Mouse (Mus musculus): ENCODE results near the gene Arhgef33. TPM values are rescaled to one million over a fixed set of nuclear protein-coding genes. Genes with fewer than 3 reads are reported as not detected.
"Not testable (repeated sequence)": the region's sequence is repeated elsewhere in the genome, so short reads cannot be mapped to it uniquely, and the experiment has no call there.

Gene Arhgef33
- total RNA-seq (2014; rRNA removed) (1.5 and 6.2 TPM in 2 replicates), polyA plus RNA-seq (2015; fragmentation: Nextera tagmentation; extraction: Ambion mirVana) (1.6 and 1.8 TPM in 2 replicates)

DNA sequence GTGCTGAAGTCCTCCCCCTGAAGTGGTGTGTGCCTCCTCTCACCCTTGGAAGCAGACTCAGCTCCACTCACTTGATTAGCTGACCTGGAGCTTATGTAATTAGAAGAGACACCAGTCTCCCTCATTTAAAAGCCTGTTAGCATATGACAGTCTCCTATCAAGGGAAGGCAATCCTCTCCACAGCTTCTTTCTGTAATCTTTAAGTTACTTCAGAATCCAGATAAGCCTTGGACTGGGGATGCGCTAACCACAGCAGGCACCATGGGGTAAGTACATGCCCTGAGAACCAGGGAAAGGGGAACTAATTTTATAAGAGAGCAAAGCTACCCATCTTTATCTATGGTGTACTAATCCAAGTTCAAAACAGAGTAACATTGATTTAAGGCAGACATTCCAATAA lies at the start of gene Arhgef33:
Gene Arhgef33, plus strand, starts transcription at position 157 of the 400 bp plus-strand sequence.
- Histone ChIP-seq H3K4me1 (ENCODE audit: insufficient read depth) (peaks cover 6% of the 10 kb centered on the region; the same call in 1 of the 2 replicates), H3K27ac (ENCODE audit: low read depth, low read length) (no peak within 1 kb of the TSS), H3K4me2 (ENCODE audit: low read depth) (no peak within 1 kb of the TSS), H3K36me3 (ENCODE audit: insufficient read depth) (no peaks in the 10 kb centered on the region), H3K9me3 (ENCODE audit: low read length) (no peaks in the 10 kb centered on the region), H3K4me3 (ENCODE audit: low read depth, low read length) (no peak within 1 kb of the TSS), H3K9ac (no peak within 1 kb of the TSS), H3K27me3 (ENCODE audit: insufficient read depth, low read length) (no peaks in the 10 kb centered on the region)
- 84% methylated on average over 1 of the region's 1 CpGs for WGBS
- TF ChIP-seq CTCF (IDR thresholded peaks at IDR 0.05; ENCODE audit: low read depth) = no peak
- DNase-seq (no peak), ATAC-seq (no peak)

DNA sequence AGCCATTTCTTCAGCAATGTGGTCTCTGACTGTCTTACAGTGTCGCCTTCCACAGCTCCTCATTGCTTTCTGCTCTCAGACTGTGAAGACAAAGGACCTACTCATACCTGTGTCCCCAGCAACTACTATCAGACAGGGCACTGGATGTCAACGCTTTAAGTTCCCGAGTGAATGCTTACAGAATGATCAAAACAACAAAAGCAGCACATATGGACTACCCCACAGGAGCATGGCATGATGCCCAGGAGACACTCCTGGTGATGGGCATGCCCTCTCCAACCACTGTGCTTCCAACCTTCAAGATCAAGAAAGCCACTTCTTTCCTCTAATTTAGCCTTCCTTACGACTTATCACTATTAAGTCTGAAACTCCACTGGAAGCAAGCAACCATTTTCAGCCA lies 40.1 kb upstream of the Arhgef33 start:
- Histone ChIP-seq H3K36me3 (ENCODE audit: insufficient read depth) (peaks cover 84% of the 10 kb centered on the region), H3K4me3 (ENCODE audit: low read depth, low read length) (no peak overlapping the region), H3K9me3 (ENCODE audit: low read length) (no peaks in the 10 kb centered on the region), H3K27ac (ENCODE audit: low read depth, low read length) (no peak overlapping the region), H3K27me3 (ENCODE audit: insufficient read depth, low read length) (no peaks in the 10 kb centered on the region), H3K4me2 (ENCODE audit: low read depth) (no peak overlapping the region), H3K4me1 (ENCODE audit: insufficient read depth) (no peaks in the 10 kb centered on the region), H3K9ac (no peak overlapping the region)
- DNase-seq = no peak
- WGBS = 90% methylated on average over 4 of the region's 4 CpGs
- no peak for TF ChIP-seq CTCF (IDR thresholded peaks at IDR 0.05; ENCODE audit: low read depth)
- ATAC-seq = no peak

DNA sequence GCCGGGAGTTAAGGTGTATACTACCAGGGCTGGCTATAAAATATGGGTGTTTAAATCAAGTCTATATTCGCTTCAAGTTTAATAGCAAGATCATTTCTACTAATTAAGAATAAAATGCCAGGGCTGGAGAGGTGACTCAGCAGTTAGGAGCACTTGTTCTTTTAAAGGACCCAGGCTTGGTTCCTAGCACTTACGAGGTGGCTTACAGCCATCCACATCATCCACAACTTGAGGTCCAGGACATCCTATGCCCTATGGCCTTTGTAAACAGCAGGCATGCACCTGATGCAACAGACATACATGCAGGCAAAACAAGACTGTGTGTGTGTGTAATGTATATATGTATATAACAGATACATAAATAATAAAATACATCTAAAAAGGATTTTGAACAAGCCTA lies 39.1 kb upstream of the Arhgef33 start:
- TF ChIP-seq CTCF (IDR thresholded peaks at IDR 0.05; ENCODE audit: low read depth) = no peak
- no peak overlapping the region for H3K4me3 ChIP-seq (ENCODE audit: low read depth, low read length)
- no peak overlapping the region for H3K9ac ChIP-seq
- no peaks in the 10 kb centered on the region for H3K9me3 ChIP-seq (ENCODE audit: low read length)
- H3K4me1 ChIP-seq (ENCODE audit: insufficient read depth) = no peaks in the 10 kb centered on the region
- no peak overlapping the region for H3K4me2 ChIP-seq (ENCODE audit: low read depth)
- no peaks in the 10 kb centered on the region for H3K27me3 ChIP-seq (ENCODE audit: insufficient read depth, low read length)
- peaks cover 85% of the 10 kb centered on the region for H3K36me3 ChIP-seq (ENCODE audit: insufficient read depth)
- ATAC-seq (no peak), DNase-seq (no peak)
- H3K27ac ChIP-seq (ENCODE audit: low read depth, low read length) = no peak overlapping the region
- WGBS = 97% methylated on average over 3 of the region's 3 CpGs

DNA sequence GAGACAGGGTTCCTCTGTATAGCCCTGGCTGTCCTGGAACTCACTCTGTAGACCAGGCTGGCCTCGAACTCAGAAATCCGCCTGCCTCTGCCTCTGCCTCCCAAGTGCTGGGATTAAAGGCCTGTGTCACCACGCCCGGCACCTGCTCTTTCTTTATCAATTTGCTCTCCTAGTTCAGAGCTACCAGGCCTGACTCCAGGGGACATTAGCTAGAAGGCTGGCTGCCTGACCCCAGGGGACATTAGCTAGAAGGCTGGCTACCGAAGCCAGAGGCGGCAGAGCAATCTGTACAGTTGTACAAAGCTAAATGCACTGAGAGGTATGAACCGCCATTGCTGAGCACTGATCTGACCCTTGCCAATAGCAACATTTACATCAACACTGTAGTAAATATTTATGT lies 36.6 kb upstream of the Arhgef33 start:
- WGBS = 96% methylated on average over 7 of the region's 7 CpGs
- H3K9me3 ChIP-seq (ENCODE audit: low read length); H3K27ac ChIP-seq (ENCODE audit: low read depth, low read length); DNase-seq; ATAC-seq; H3K4me2 ChIP-seq (ENCODE audit: low read depth); H3K4me3 ChIP-seq (ENCODE audit: low read depth, low read length); H3K4me1 ChIP-seq (ENCODE audit: insufficient read depth); H3K9ac ChIP-seq; H3K27me3 ChIP-seq (ENCODE audit: insufficient read depth, low read length): not testable (repeated sequence)
- H3K36me3 ChIP-seq (ENCODE audit: insufficient read depth) = peaks cover 84% of the 10 kb centered on the region

DNA sequence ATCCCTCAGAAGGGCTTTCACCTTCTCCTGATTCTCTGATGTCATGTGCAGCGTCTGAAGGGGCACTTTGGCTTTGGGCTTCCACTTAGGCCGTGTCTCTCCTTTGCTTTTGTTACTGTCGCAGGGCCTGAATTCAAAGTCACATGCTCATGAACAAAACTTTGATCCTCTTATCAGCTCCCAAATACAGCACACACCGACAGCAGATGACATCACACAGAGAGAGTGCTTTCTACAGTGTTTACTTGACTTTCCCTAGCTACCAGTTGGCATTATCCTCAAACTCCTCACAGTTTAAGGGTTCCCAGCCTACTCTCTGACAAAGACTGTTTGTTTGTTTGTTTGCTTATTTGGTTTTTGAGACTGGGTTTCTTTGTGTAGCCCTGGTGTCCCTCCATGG lies 29.0 kb upstream of the Arhgef33 start:
- no peak for TF ChIP-seq CTCF (IDR thresholded peaks at IDR 0.05; ENCODE audit: low read depth)
- no peaks in the 10 kb centered on the region for H3K9me3 ChIP-seq (ENCODE audit: low read length)
- no peak overlapping the region for H3K27ac ChIP-seq (ENCODE audit: low read depth, low read length)
- no peaks in the 10 kb centered on the region for H3K4me1 ChIP-seq (ENCODE audit: insufficient read depth)
- DNase-seq = no peak
- no peaks in the 10 kb centered on the region for H3K27me3 ChIP-seq (ENCODE audit: insufficient read depth, low read length)
- WGBS = 88% methylated on average over 4 of the region's 4 CpGs
- ATAC-seq = no peak
- H3K9ac ChIP-seq = no peak overlapping the region
- H3K36me3 ChIP-seq (ENCODE audit: insufficient read depth) = peaks cover 62% of the 10 kb centered on the region
- no peak overlapping the region for H3K4me3 ChIP-seq (ENCODE audit: low read depth, low read length)
- H3K4me2 ChIP-seq (ENCODE audit: low read depth) = no peak overlapping the region

DNA sequence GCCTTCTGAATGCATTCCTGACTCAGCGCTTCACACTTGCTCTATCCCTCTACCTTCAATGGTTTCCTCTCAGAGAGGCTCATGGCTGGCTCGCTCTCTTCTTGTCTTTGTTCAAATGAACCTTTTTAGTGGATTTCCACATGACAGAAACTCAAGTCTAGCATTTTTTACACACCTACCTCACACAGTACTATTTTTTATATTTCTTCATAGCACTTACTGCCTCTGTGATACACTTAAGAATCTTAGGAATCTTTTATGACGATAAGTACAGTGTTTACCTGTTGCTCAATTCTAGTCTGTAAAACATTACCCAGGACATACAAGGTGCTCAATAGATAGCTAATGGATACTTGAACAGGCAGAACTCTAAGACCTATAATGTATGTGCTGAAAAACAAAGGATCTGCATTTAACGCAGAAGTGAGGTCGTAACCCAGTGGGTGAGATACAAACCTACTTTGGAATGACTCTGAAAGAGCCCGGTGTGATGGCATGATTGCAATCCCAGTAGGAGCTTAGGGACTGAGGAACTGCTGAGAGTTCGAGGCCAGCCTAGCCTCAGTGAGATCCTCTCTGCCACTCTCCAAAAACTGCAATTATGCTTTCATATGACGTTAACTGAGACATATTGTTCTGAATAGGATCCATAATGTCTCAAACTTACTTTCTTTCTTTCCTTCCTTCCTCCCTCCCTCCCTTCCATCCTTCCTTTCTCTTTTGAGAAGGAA lies 27.7 kb upstream of the Arhgef33 start:
- 94% methylated on average over 8 of the region's 8 CpGs for WGBS

DNA sequence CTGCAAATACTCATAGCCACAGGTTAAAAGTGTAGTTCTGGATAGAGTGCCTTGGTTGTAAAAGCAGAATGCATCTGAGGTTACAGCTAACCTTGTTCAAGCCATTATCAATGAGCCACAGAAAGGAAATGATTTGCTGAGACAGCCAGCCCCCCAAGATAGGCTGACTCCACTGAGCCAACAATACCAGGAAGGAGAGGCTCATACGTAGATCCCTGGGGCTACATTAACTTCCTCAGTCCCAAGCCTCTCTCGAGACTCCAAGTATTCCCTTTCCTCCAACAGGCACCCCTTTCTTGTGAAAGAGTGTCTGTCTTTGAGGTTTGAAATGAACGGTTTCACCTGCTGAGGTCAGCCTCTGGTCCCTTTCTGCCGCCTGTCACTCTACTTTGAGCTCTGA lies 22.8 kb upstream of the Arhgef33 start:
- H3K9ac ChIP-seq = no peak overlapping the region
- H3K4me3 ChIP-seq (ENCODE audit: low read depth, low read length) = no peak overlapping the region
- peaks cover 5% of the 10 kb centered on the region for H3K4me1 ChIP-seq (ENCODE audit: insufficient read depth)
- no peak for TF ChIP-seq CTCF (IDR thresholded peaks at IDR 0.05; ENCODE audit: low read depth)
- peaks cover 16% of the 10 kb centered on the region for H3K36me3 ChIP-seq (ENCODE audit: insufficient read depth)
- no peak overlapping the region for H3K27ac ChIP-seq (ENCODE audit: low read depth, low read length)
- H3K9me3 ChIP-seq (ENCODE audit: low read length) = no peaks in the 10 kb centered on the region
- H3K4me2 ChIP-seq (ENCODE audit: low read depth) = no peak overlapping the region
- H3K27me3 ChIP-seq (ENCODE audit: insufficient read depth, low read length) = no peaks in the 10 kb centered on the region
- 83% methylated on average over 4 of the region's 4 CpGs for WGBS
- no peak for DNase-seq
- ATAC-seq = no peak

More for the DNA sequence above, 27.7 kb upstream of the Arhgef33 start:
- Histone ChIP-seq H3K27me3 (ENCODE audit: insufficient read depth, low read length) (no peaks in the 10 kb centered on the region), H3K36me3 (ENCODE audit: insufficient read depth) (peaks cover 51% of the 10 kb centered on the region), H3K9ac (no peak overlapping the region), H3K27ac (ENCODE audit: low read depth, low read length) (no peak overlapping the region), H3K4me3 (ENCODE audit: low read depth, low read length) (no peak overlapping the region), H3K4me2 (ENCODE audit: low read depth) (no peak overlapping the region), H3K4me1 (ENCODE audit: insufficient read depth) (no peaks in the 10 kb centered on the region), H3K9me3 (ENCODE audit: low read length) (no peaks in the 10 kb centered on the region)
- ATAC-seq (no peak), DNase-seq (no peak)
- TF ChIP-seq CTCF (IDR thresholded peaks at IDR 0.05; ENCODE audit: low read depth) = no peak

Data from forebrain, postnatal 0 days (tissue).